Mouse (Mus musculus) hindbrain, embryonic 13.5 days (tissue): ENCODE measurements at regions not wholly inside any gene's neighbourhood (a gene's known extent, or its start where the extent isn't known, plus 50 kb on each side); places are given as distances from the start of the nearest gene placed in this dataset.

Experiments used
- ATAC-seq: fragments of 200-750 bp; cut with Nextera tagmentation; 2 replicates; pipeline ENCODE4 v1.8.0; 2017; ENCODE audit warnings: moderate TSS enrichment; ENCODE audit not compliant: low FRiP score
- H3K27ac ChIP-seq: fragments of 300-500 bp; sonication (generic); 2 replicates; pipeline ENCODE4 v1.5.1; 2015; ENCODE audit warnings: inconsistent platforms, mild to moderate bottlenecking, moderate library complexity
- H3K27me3 ChIP-seq: fragments of 300-500 bp; sonication (generic); 2 replicates; pipeline ENCODE4 v1.6.1; 2015; ENCODE audit warnings: mild to moderate bottlenecking, inconsistent platforms
- H3K36me3 ChIP-seq: fragments of 300-500 bp; sonication (generic); 2 replicates; pipeline ENCODE4 v1.6.1; 2015; ENCODE audit warnings: mild to moderate bottlenecking, inconsistent platforms
- H3K4me1 ChIP-seq: fragments of 300-500 bp; sonication (generic); replicated peaks from 2 replicates; pipeline ENCODE4 v1.6.1; 2015; ENCODE audit warnings: inconsistent platforms
- H3K4me2 ChIP-seq: fragments of 300-500 bp; sonication (generic); 2 replicates; pipeline ENCODE4 v1.6.1; 2015; ENCODE audit warnings: inconsistent platforms, mild to moderate bottlenecking, moderate library complexity
- H3K4me3 ChIP-seq: fragments of 300-500 bp; sonication (generic); 2 replicates; pipeline ENCODE4 v1.5.1; 2015; ENCODE audit warnings: mild to moderate bottlenecking, inconsistent platforms
- H3K9ac ChIP-seq: fragments of 300-500 bp; sonication (generic); 2 replicates; pipeline ENCODE4 v1.6.1; 2015; ENCODE audit warnings: mild to moderate bottlenecking, inconsistent platforms
- H3K9me3 ChIP-seq: fragments of 300-500 bp; sonication (generic); 2 replicates; pipeline ENCODE4 v1.6.1; 2016; ENCODE audit warnings: inconsistent platforms
- WGBS: fragments of 180-500 bp; shearing (Covaris S2); methylation state at CpG from one replicate; pipeline ENCODE4 v1.1.7; 2015; 5-methylcytosine and 5-hydroxymethylcytosine counted together

GRCm38 (mm10) chr8:44867666-44868065, 67.6 kb upstream of the Fat1 start:
- no peak overlapping the region for H3K4me3 ChIP-seq
- H3K4me2 ChIP-seq, result no peak overlapping the region
- no peaks in the 10 kb centered on the region for H3K9me3 ChIP-seq
- H3K27ac ChIP-seq, result no peak overlapping the region
- whole genome bisulfite sequencing, result 77% methylated on average over 5 of the region's 5 CpGs
- H3K27me3 ChIP-seq, result no peaks in the 10 kb centered on the region
- ATAC-seq, result no peak
- no peak overlapping the region for H3K9ac ChIP-seq
- H3K36me3 ChIP-seq, result no peaks in the 10 kb centered on the region
- H3K4me1 ChIP-seq, result no peaks in the 10 kb centered on the region

GRCm38 (mm10) chr8:44877066-44877465, 58.2 kb upstream of the Fat1 start:
- H3K4me3 ChIP-seq, result no peak overlapping the region
- no peak overlapping the region for H3K4me2 ChIP-seq
- H3K4me1 ChIP-seq, result no peaks in the 10 kb centered on the region
- no peaks in the 10 kb centered on the region for H3K36me3 ChIP-seq
- no peaks in the 10 kb centered on the region for H3K27me3 ChIP-seq
- WGBS, result 82% methylated on average over 5 of the region's 5 CpGs
- no peaks in the 10 kb centered on the region for H3K9me3 ChIP-seq
- H3K9ac ChIP-seq, result no peak overlapping the region
- no peak for ATAC-seq
- no peak overlapping the region for H3K27ac ChIP-seq

- H3K36me3 ChIP-seq, result no peaks in the 10 kb centered on the region
- H3K27ac ChIP-seq, result no peak overlapping the region
- H3K27me3 ChIP-seq, result no peaks in the 10 kb centered on the region
- H3K9ac ChIP-seq, result no peak overlapping the region
- 71% methylated on average over 3 of the region's 3 CpGs for WGBS
- no peak for ATAC-seq
- H3K4me3 ChIP-seq, result no peak overlapping the region
- no peaks in the 10 kb centered on the region for H3K9me3 ChIP-seq
- no peaks in the 10 kb centered on the region for H3K4me1 ChIP-seq
- no peak overlapping the region for H3K4me2 ChIP-seq
Measured at GRCm38 (mm10) chr8:44878208-44878607, 57.0 kb upstream of the Fat1 start.

GRCm38 (mm10) chr8:44879186-44879585, 56.1 kb upstream of the Fat1 start:
- no peaks in the 10 kb centered on the region for H3K36me3 ChIP-seq
- no peak overlapping the region for H3K9ac ChIP-seq
- no peaks in the 10 kb centered on the region for H3K4me1 ChIP-seq
- no peaks in the 10 kb centered on the region for H3K27me3 ChIP-seq
- 86% methylated on average over 4 of the region's 4 CpGs for WGBS
- H3K9me3 ChIP-seq, result no peaks in the 10 kb centered on the region
- ATAC-seq, result no peak
- no peak overlapping the region for H3K4me3 ChIP-seq
- H3K27ac ChIP-seq, result no peak overlapping the region
- H3K4me2 ChIP-seq, result no peak overlapping the region

- no peak for ATAC-seq
- no peak overlapping the region for H3K9ac ChIP-seq
- no peaks in the 10 kb centered on the region for H3K9me3 ChIP-seq
- H3K27me3 ChIP-seq, result no peaks in the 10 kb centered on the region
- H3K4me2 ChIP-seq, result no peak overlapping the region
- no peaks in the 10 kb centered on the region for H3K36me3 ChIP-seq
- H3K4me1 ChIP-seq, result no peaks in the 10 kb centered on the region
- H3K4me3 ChIP-seq, result no peak overlapping the region
- WGBS, result 71% methylated on average over 8 of the region's 8 CpGs
- no peak overlapping the region for H3K27ac ChIP-seq
Measured at GRCm38 (mm10) chr8:44884399-44885006, 50.7 kb upstream of the Fat1 start.
